Mouse (Mus musculus): Measurements from ENCODE around the gene Gm20820. TPM values are rescaled to one million over a fixed set of nuclear protein-coding genes. Genes with fewer than 3 reads are reported as not detected.
"Not testable (repeated sequence)": the region's sequence is repeated elsewhere in the genome, so short reads cannot be mapped to it uniquely, and the experiment has no call there.

The Gm20820 gene
- not detected in 2 replicates for polyA plus RNA-seq (2016; fragmentation: Nextera tagmentation; extraction: Ambion mirVana)

- not testable (repeated sequence) for DNase-seq (ENCODE audit: low spot score); H3K27ac ChIP-seq; H3K4me1 ChIP-seq (replicated peaks); H3K9me3 ChIP-seq; H3K36me3 ChIP-seq; H3K27me3 ChIP-seq (ENCODE audit: insufficient read depth, poor library complexity, severe bottlenecking); H3K4me3 ChIP-seq
- WGBS = no CpG with 5 or more reads among the region's 6 CpGs
These were observed at the start of gene Gm20820 for GRCm38 (mm10) chrY:86061472-86061871. Gene Gm20820, plus strand, starts transcription at chrY:86061772.
